Mouse (Mus musculus) heart, adult 2 months (tissue): ENCODE data around the gene Ino80b.

Experiments
- CTCF ChIP-seq: fragments of 200-600 bp; IDR thresholded peaks from 2 replicates; pipeline ENCODE4 v1.8.1; 2022; ENCODE audit warnings: antibody characterized with exemption, mild to moderate bottlenecking, moderate library complexity
- EP300 ChIP-seq: fragments of 200-500 bp; IDR thresholded peaks from 2 replicates; pipeline ENCODE4 v1.6.1; 2011; ENCODE audit warnings: low read depth, low read length, control low read depth; ENCODE audit not compliant: insufficient read depth
- POLR2A ChIP-seq: fragments of 200-500 bp; IDR thresholded peaks from 2 replicates; pipeline ENCODE4 v1.6.1; 2011; ENCODE audit warnings: mild to moderate bottlenecking, low read depth, low read length, control low read depth; ENCODE audit not compliant: insufficient read depth

GRCm38 (mm10) chr6:83098411-83098810 is 26.8 kb downstream of the Ino80b start:
- TF ChIP-seq CTCF = no peak
- no peak for TF ChIP-seq EP300
- TF ChIP-seq POLR2A = no peak
